In genomic region chr8:117178039-117178438, GRCm38 (mm10) we compare ENCODE assay signal across 20 mouse cellular contexts. TPM values are rescaled to one million over a fixed set of nuclear protein-coding genes. Genes with fewer than 3 reads are reported as not detected.
DNase-seq lines count a peak whose midpoint lies in the region; ATAC-seq and TF ChIP-seq lines count a peak whose summit lies in the region.
"Had no signal": no experiment of that assay in that cellular context is flagged by ENCODE, and none has a peak within 500 bp of the region (broad histone marks: within the 10 kb centered on the region; RNA-seq: fewer than 3 reads in every experiment).

No protein-coding gene starts in this region.

- no peak overlapping the region for H3K4me2 ChIP-seq in kidney, embryonic 16.5 days (replicated peaks; ENCODE audit: low read depth, low read length)
- no peak overlapping the region for H3K4me2 ChIP-seq in lung, embryonic 14.5 days
- H3K4me2 ChIP-seq: forebrain, embryonic 12.5 days; heart, embryonic 11.5 days; hindbrain, embryonic 13.5 days had no signal

- H3K27ac ChIP-seq in kidney, adult 2 months (ENCODE audit: insufficient read depth, low read depth, low read length), result no peak overlapping the region
- H3K27ac ChIP-seq in kidney, embryonic 16.5 days (ENCODE audit: low read length), result no peak overlapping the region
- no peak overlapping the region for H3K27ac ChIP-seq in lung, embryonic 14.5 days (ENCODE audit: low read depth)
- H3K27ac ChIP-seq in ES-Bruce4 (ENCODE audit: insufficient read depth, low read length), result no peak overlapping the region
- H3K27ac ChIP-seq in embryonic fibroblast, embryonic 13.5 days (ENCODE audit: insufficient read depth, low read length), result peak overlapping the region; percentile 47; the same call in 1 of the 2 replicates
- H3K27ac ChIP-seq: embryonic facial prominence, embryonic 10.5 days; forebrain, embryonic 12.5 days; hindbrain, embryonic 13.5 days had no signal

- H3K9ac ChIP-seq in kidney, embryonic 16.5 days (replicated peaks; ENCODE audit: low read length), result no peak overlapping the region
- no peak overlapping the region for H3K9ac ChIP-seq in lung, embryonic 14.5 days
- H3K9ac ChIP-seq in ES-Bruce4 (ENCODE audit: low read depth, poor library complexity, severe bottlenecking), result no peak overlapping the region
- H3K9ac ChIP-seq: forebrain, embryonic 12.5 days; hindbrain, embryonic 13.5 days had no signal

- H3K4me1 ChIP-seq in kidney, adult 2 months (ENCODE audit: control insufficient read depth, insufficient read depth, low read length), result no peaks in the 10 kb centered on the region
- H3K4me1 ChIP-seq in kidney, embryonic 16.5 days (ENCODE audit: insufficient read depth, low read length), result 0 out of 2 replicates have a peak, but pooled peaks cover 3% of the 10 kb centered on the region
- H3K4me1 ChIP-seq in lung, embryonic 14.5 days (ENCODE audit: insufficient read depth), result no peaks in the 10 kb centered on the region
- H3K4me1 ChIP-seq in ES-Bruce4 (ENCODE audit: control insufficient read depth, insufficient read depth, low read length), result no peaks in the 10 kb centered on the region
- H3K4me1 ChIP-seq in embryonic fibroblast, embryonic 13.5 days (ENCODE audit: control insufficient read depth, insufficient read depth, low read length), result peaks cover 15% of the 10 kb centered on the region
- H3K4me1 ChIP-seq: embryonic facial prominence, embryonic 10.5 days; forebrain, embryonic 12.5 days; hindbrain, embryonic 13.5 days had no signal

- H3K4me3 ChIP-seq in kidney, adult 2 months (ENCODE audit: insufficient read depth, low read depth, low read length), result no peak overlapping the region
- H3K4me3 ChIP-seq in kidney, embryonic 16.5 days (ENCODE audit: low read length), result no peak overlapping the region
- H3K4me3 ChIP-seq in lung, embryonic 14.5 days (ENCODE audit: low read depth, low read length), result no peak overlapping the region
- no peak overlapping the region for H3K4me3 ChIP-seq in ES-Bruce4 (ENCODE audit: low read depth, low read length)
- H3K4me3 ChIP-seq in embryonic fibroblast, embryonic 13.5 days (ENCODE audit: insufficient read depth, low read length), result no peak overlapping the region
- H3K4me3 ChIP-seq: embryonic facial prominence, embryonic 10.5 days; forebrain, embryonic 12.5 days; hindbrain, embryonic 13.5 days had no signal

- no peak for DNase-seq in kidney, adult 2 months
- no peak for DNase-seq in lung, embryonic 14.5 days
- no peak for DNase-seq in lung, postnatal 25 days (ENCODE audit: low spot score)
- no peak for DNase-seq in adrenal gland, adult 8-10 months
- no peak for DNase-seq in right cerebral cortex, adult 2 months (ENCODE audit: low spot score in 2 of 2)
- DNase-seq: cerebellum, adult 11 months; cerebellum, postnatal 36 days; heart, postnatal 14 days; kidney, postnatal 10 days; right cerebral cortex, postnatal 25 days; thymus, adult 18-20 months; thymus, postnatal 4 days had no signal

- 98% methylated on average over 2 of the region's 2 CpGs for WGBS in kidney, adult 2 months
- 77% methylated on average over 2 of the region's 2 CpGs for WGBS in kidney, embryonic 16.5 days
- 73% methylated on average over 2 of the region's 2 CpGs for WGBS in lung, embryonic 14.5 days

- TF ChIP-seq POLR2A in kidney, adult 2 months (IDR thresholded peaks at IDR 0.05; ENCODE audit: low read depth, low read length), result no peak
- TF ChIP-seq POLR2A in ES-Bruce4 (IDR thresholded peaks at IDR 0.05; ENCODE audit: insufficient read depth, low read length), result no peak
- TF ChIP-seq POLR2A in embryonic fibroblast, embryonic 13.5 days (IDR thresholded peaks at IDR 0.05; ENCODE audit: low read depth, low read length), result no peak

- peak; percentile 14; the same call in 1 of the 2 replicates for TF ChIP-seq CTCF in kidney, adult 2 months (conservative IDR thresholded peaks at IDR 0.05; ENCODE audit: insufficient read depth, insufficient read length, low read depth, low read length)
- TF ChIP-seq CTCF in lung, embryonic 14.5 days (IDR thresholded peaks at IDR 0.05; ENCODE audit: low read depth), result 0 out of 2 replicates have a peak, but pooled peaks have one; percentile 7
- TF ChIP-seq CTCF in ES-Bruce4 (IDR thresholded peaks at IDR 0.05; ENCODE audit: low read depth, low read length), result peak; percentile 18
- no peak for TF ChIP-seq CTCF in embryonic fibroblast, embryonic 13.5 days (IDR thresholded peaks at IDR 0.05; ENCODE audit: borderline replicate concordance, insufficient read depth, low read length)

- no peaks in the 10 kb centered on the region for H3K27me3 ChIP-seq in kidney, adult 2 months (replicated peaks; ENCODE audit: control insufficient read depth, insufficient read depth, low read length)
- H3K27me3 ChIP-seq in kidney, embryonic 16.5 days (ENCODE audit: insufficient read depth, low read length), result no peaks in the 10 kb centered on the region
- no peaks in the 10 kb centered on the region for H3K27me3 ChIP-seq in lung, embryonic 14.5 days (ENCODE audit: insufficient read depth, low read length)
- H3K27me3 ChIP-seq in ES-Bruce4 (ENCODE audit: control insufficient read depth, insufficient read depth, low read length, poor library complexity, severe bottlenecking), result no peaks in the 10 kb centered on the region
- H3K27me3 ChIP-seq: forebrain, embryonic 12.5 days; hindbrain, embryonic 13.5 days had no signal

- ATAC-seq in kidney, embryonic 16.5 days (ENCODE audit: low FRiP score, low TSS enrichment), result no peak
- no peak for ATAC-seq in lung, embryonic 14.5 days (ENCODE audit: insufficient read depth)
- ATAC-seq: midbrain, embryonic 16.5 days had no signal

- TF ChIP-seq EP300 in ES-Bruce4 (IDR thresholded peaks at IDR 0.05; ENCODE audit: insufficient read depth, low read depth, low read length), result no peak

- H3K9me3 ChIP-seq in kidney, embryonic 16.5 days (ENCODE audit: low read length), result no peaks in the 10 kb centered on the region
- H3K9me3 ChIP-seq in lung, embryonic 14.5 days (ENCODE audit: low read depth, low read length), result no peaks in the 10 kb centered on the region
- H3K9me3 ChIP-seq in ES-Bruce4 (replicated peaks; ENCODE audit: control insufficient read depth, insufficient read depth, low read length, poor library complexity, severe bottlenecking), result no peaks in the 10 kb centered on the region
- H3K9me3 ChIP-seq: embryonic facial prominence, embryonic 10.5 days; forebrain, embryonic 12.5 days; hindbrain, embryonic 13.5 days had no signal

- no peaks in the 10 kb centered on the region for H3K36me3 ChIP-seq in kidney, adult 2 months (ENCODE audit: control insufficient read depth, insufficient read depth, low read length)
- no peaks in the 10 kb centered on the region for H3K36me3 ChIP-seq in kidney, embryonic 16.5 days (ENCODE audit: insufficient read depth, low read length)
- H3K36me3 ChIP-seq in lung, embryonic 14.5 days (ENCODE audit: insufficient read depth), result 0 out of 2 replicates have a peak, but pooled peaks cover 3% of the 10 kb centered on the region
- no peaks in the 10 kb centered on the region for H3K36me3 ChIP-seq in ES-Bruce4 (ENCODE audit: control insufficient read depth, insufficient read depth, low read length, poor library complexity, severe bottlenecking)

RNA-seq across cellular contexts. Expression of gene Gan, which starts 20.1 kb away (rescaled TPM):
- polyA plus RNA-seq in kidney, adult 2 months (2012; rRNA removed), result 3.1 and 3.4 TPM in 2 replicates
- polyA plus RNA-seq in kidney, embryonic 16.5 days (2015; fragmentation: Nextera tagmentation; extraction: Ambion mirVana), result 1.6 and 1.8 TPM in 2 replicates
- 3.3 and 3.4 TPM in 2 replicates for polyA plus RNA-seq in lung, embryonic 14.5 days (2014; fragmentation: Nextera tagmentation; extraction: Ambion mirVana)
- polyA plus RNA-seq in ES-Bruce4 (2011; ENCODE audit: insufficient read depth, insufficient read length, low read depth, missing spikeins), result 11.0 and 11.7 TPM in 2 replicates
- 11.6 and 12.0 TPM in 2 replicates for polyA plus RNA-seq in embryonic fibroblast, embryonic 13.5 days (2011; ENCODE audit: insufficient read length, low read depth, missing spikeins)
- total RNA-seq in adrenal gland, adult 8-10 months (2022), result 10 to 100 TPM; 12.2 to 17.4 (median 13.8) TPM
